28 mouse cellular contexts compared by ENCODE assay signal in the genomic region with DNA sequence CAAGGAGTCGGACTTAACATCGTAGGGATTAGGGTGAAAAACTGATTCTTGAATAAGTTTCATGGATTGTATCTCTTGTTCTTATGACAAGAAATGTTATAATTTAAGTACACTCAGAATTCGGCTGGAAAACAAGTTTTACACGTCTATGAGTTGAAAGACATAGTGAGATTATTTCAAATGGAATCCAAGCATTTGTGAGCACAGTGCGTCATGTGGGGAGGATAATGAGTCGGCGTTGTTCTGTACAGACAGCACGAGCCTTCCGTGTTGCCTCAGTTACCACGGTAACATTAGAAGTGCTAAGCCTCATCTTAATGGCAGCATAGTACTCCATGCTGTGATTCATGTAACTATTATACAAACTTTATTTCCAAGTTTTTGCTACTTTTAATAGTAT. TPM values are rescaled to one million over a fixed set of nuclear protein-coding genes. Genes with fewer than 3 reads are reported as not detected.
DNase-seq lines count a peak whose midpoint lies in the region; ATAC-seq lines count a peak whose summit lies in the region.
"Had no signal": no experiment of that assay in that cellular context is flagged by ENCODE, and none has a peak within 500 bp of the region (broad histone marks: within the 10 kb centered on the region; RNA-seq: fewer than 3 reads in every experiment).

No protein-coding gene starts in this region.

- H3K27me3 ChIP-seq in limb, embryonic 10.5 days (ENCODE audit: low read depth, poor library complexity, severe bottlenecking), result no peaks in the 10 kb centered on the region
- H3K27me3 ChIP-seq in limb, embryonic 12.5 days, result no peaks in the 10 kb centered on the region
- H3K27me3 ChIP-seq: CH12.LX; embryonic facial prominence, embryonic 13.5 days; embryonic facial prominence, embryonic 15.5 days; forebrain, embryonic 12.5 days had no signal

- peak; percentile 94 for DNase-seq in 3T3-L1 (ENCODE audit: low read depth, low spot score)
- DNase-seq in R1 (ENCODE audit: low read depth, low spot score), result peak; percentile 54
- no peak for DNase-seq in limb, embryonic 10.5 days (ENCODE audit: low spot score)
- DNase-seq in embryo, embryonic 10 days (ENCODE audit: low spot score), result no peak
- DNase-seq in frontal cortex, postnatal 25 days (ENCODE audit: low spot score in 2 of 2), result no peak
- no peak for DNase-seq in kidney, postnatal 4 days
- DNase-seq in right cerebral cortex, postnatal 14 days, result no peak
- DNase-seq: adrenal gland, adult 8-10 months; adrenal gland, postnatal 14 days; adrenal gland, postnatal 36 days; B cell, adult 2 months; cerebellum, adult 11-12 months; cerebellum, adult 2 months; cerebellum, adult 9-10 months; cerebellum, postnatal 25 days; embryo, embryonic 11 days had no signal

- H3K4me2 ChIP-seq in limb, embryonic 12.5 days, result no peak overlapping the region
- H3K4me2 ChIP-seq: embryonic facial prominence, embryonic 13.5 days; embryonic facial prominence, embryonic 15.5 days; forebrain, embryonic 12.5 days had no signal

- WGBS in limb, embryonic 10.5 days, result 94% methylated on average over 10 of the region's 10 CpGs
- whole genome bisulfite sequencing in limb, embryonic 12.5 days, result 89% methylated on average over 10 of the region's 10 CpGs

- no peak overlapping the region for H3K9ac ChIP-seq in limb, embryonic 12.5 days (replicated peaks)
- H3K9ac ChIP-seq: embryonic facial prominence, embryonic 13.5 days; embryonic facial prominence, embryonic 15.5 days; forebrain, embryonic 12.5 days had no signal

- H3K4me1 ChIP-seq in limb, embryonic 10.5 days, result peaks cover 61% of the 10 kb centered on the region
- H3K4me1 ChIP-seq in limb, embryonic 12.5 days (replicated peaks), result peaks cover 48% of the 10 kb centered on the region
- H3K4me1 ChIP-seq: forebrain, embryonic 12.5 days had no signal

- no peak overlapping the region for H3K4me3 ChIP-seq in limb, embryonic 10.5 days
- no peak overlapping the region for H3K4me3 ChIP-seq in limb, embryonic 12.5 days (replicated peaks)
- H3K4me3 ChIP-seq: embryonic facial prominence, embryonic 13.5 days; embryonic facial prominence, embryonic 15.5 days; erythroblast, embryonic 14.5 days; forebrain, embryonic 10.5 days; forebrain, embryonic 12.5 days had no signal

- ATAC-seq in limb, embryonic 12.5 days (ENCODE audit: insufficient number of reproducible peaks, insufficient read depth, low FRiP score, low TSS enrichment, low read depth), result no peak
- ATAC-seq: CD4-positive, CD25-positive, alpha-beta regulatory T cell, adult 4 months; forebrain, embryonic 14.5 days; forebrain, embryonic 16.5 days; Patski had no signal

- no peaks in the 10 kb centered on the region for H3K36me3 ChIP-seq in limb, embryonic 10.5 days
- no peaks in the 10 kb centered on the region for H3K36me3 ChIP-seq in limb, embryonic 12.5 days
- H3K36me3 ChIP-seq: embryonic facial prominence, embryonic 13.5 days; embryonic facial prominence, embryonic 15.5 days; forebrain, embryonic 10.5 days; forebrain, embryonic 12.5 days; G1E had no signal

- H3K27ac ChIP-seq in limb, embryonic 10.5 days, result peak overlapping the region; percentile 70
- peak overlapping the region; percentile 78 for H3K27ac ChIP-seq in limb, embryonic 12.5 days
- H3K27ac ChIP-seq: embryonic facial prominence, embryonic 13.5 days; embryonic facial prominence, embryonic 15.5 days; forebrain, embryonic 10.5 days; forebrain, embryonic 12.5 days had no signal

- H3K9me3 ChIP-seq in limb, embryonic 10.5 days (replicated peaks), result no peaks in the 10 kb centered on the region
- H3K9me3 ChIP-seq in limb, embryonic 12.5 days, result no peaks in the 10 kb centered on the region
- H3K9me3 ChIP-seq: embryonic facial prominence, embryonic 13.5 days; embryonic facial prominence, embryonic 15.5 days; forebrain, embryonic 10.5 days; forebrain, embryonic 12.5 days had no signal

RNA-seq across cellular contexts. Expression of gene Cpm, which starts 42.0 kb away (rescaled TPM):
- polyA plus RNA-seq in limb, embryonic 10.5 days (2016; fragmentation: Nextera tagmentation; extraction: Ambion mirVana), result 22.5 and 31.5 TPM in 2 replicates
- polyA plus RNA-seq in limb, embryonic 12.5 days (2016; fragmentation: Nextera tagmentation; extraction: Ambion mirVana), result 30.0 and 35.3 TPM in 2 replicates
- polyA plus RNA-seq: erythroblast, embryonic 14.5 days; G1E had no signal

Comparison
In these comparisons a context has a peak if more than half of its experiments do, and no peak if none do; other contexts are left out.
1. DNase-seq: peak in 3T3-L1 (single experiment) and R1 (single experiment); none in limb, embryonic 10.5 days (single experiment), embryo, embryonic 10 days (single experiment), frontal cortex, postnatal 25 days (0 of 2), kidney, postnatal 4 days (0 of 2) and right cerebral cortex, postnatal 14 days (single experiment).